Mouse (Mus musculus): ENCODE measurements around the gene Lnx2. TPM values are rescaled to one million over a fixed set of nuclear protein-coding genes. Genes with fewer than 3 reads are reported as not detected.

Gene Lnx2
- total and polyA plus RNA-seq, 3 experiments = 20.3 to 30.1 (median 22.9) TPM

DNA sequence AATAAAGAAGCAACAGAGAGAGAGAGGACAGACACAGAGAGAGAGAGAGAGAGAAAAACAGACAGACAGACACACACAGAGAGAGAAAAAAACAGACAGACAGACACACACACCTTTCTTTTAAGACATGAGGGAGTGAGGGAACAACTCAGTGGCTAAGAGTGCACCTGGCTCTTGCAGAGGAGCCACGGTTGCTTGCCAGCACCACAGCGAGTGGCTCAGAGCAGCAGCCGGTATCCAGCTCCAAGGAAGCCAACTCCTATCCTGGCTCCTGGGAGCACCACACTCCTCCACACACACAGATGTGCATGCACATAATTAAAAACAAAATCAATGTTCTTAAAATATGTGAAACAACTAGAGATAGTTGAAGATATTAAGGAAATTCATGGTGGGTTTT, 30.9 kb upstream of the Lnx2 start:
- in situ Hi-C loops (cut with MboI; ENCODE audit: low pct_ligation_motif_present, low pct_unique_long_range_greater_than_20kb, low sequenced_read_pairs) = no loop called here
- H3K4me1 ChIP-seq (ENCODE audit: control insufficient read depth in 1 of 2, insufficient read depth in 2 of 2) = no peaks in the 10 kb centered on the region
- H3K27me3 ChIP-seq (replicated peaks) = no peaks in the 10 kb centered on the region
- peaks cover 63 to 95% of the 10 kb centered on the region in 2 experiments for H3K36me3 ChIP-seq (replicated peaks in 1 of 2; ENCODE audit: control insufficient read depth in 1 of 2, insufficient read depth in 1 of 2, low read length in 1 of 2)
- DNase-seq (ENCODE audit: extremely low read depth) = no peak
- TF ChIP-seq NRF1 (IDR thresholded peaks at IDR 0.05; ENCODE audit: low read depth, low read length) = no peak
- TF ChIP-seq USF1 (IDR thresholded peaks at IDR 0.05; ENCODE audit: low read depth, low read length) = no peak
- no peak for TF ChIP-seq ZKSCAN1 (IDR thresholded peaks at IDR 0.05; ENCODE audit: borderline replicate concordance, low read depth, low read length)
- no peak for TF ChIP-seq CTCF (conservative IDR thresholded peaks at IDR 0.05 in 1 of 2, IDR thresholded peaks at IDR 0.05 in 1 of 2; ENCODE audit: low read depth in 2 of 2, low read length in 2 of 2)
- no peak for TF ChIP-seq MEF2A (IDR thresholded peaks at IDR 0.05; ENCODE audit: borderline replicate concordance, low read depth, low read length)
- no peak for TF ChIP-seq UBTF (IDR thresholded peaks at IDR 0.05; ENCODE audit: low read depth, low read length)
- no peaks in the 10 kb centered on the region for H3K79me2 ChIP-seq (replicated peaks; ENCODE audit: control insufficient read depth, extremely low read depth, insufficient read depth, poor library complexity, severe bottlenecking)
- no peak overlapping the region for H3K9ac ChIP-seq (ENCODE audit: insufficient read depth, low read depth)
- no peak overlapping the region for H3K27ac ChIP-seq (ENCODE audit: insufficient read depth, low read depth)
- H3K9me3 ChIP-seq (replicated peaks; ENCODE audit: low read length) = peaks cover 23% of the 10 kb centered on the region
- no peak overlapping the region for H3K4me2 ChIP-seq (ENCODE audit: insufficient read depth, low read depth, poor library complexity, severe bottlenecking)
- H3K4me3 ChIP-seq (replicated peaks in 1 of 3; ENCODE audit: low read depth in 2 of 3, low read length in 2 of 3, poor library complexity in 1 of 3) = no peak overlapping the region
- dilution Hi-C loops (cut with MboI; ENCODE audit: extremely low pct_ligation_motif_present, extremely low pct_unique_long_range_greater_than_20kb, low sequenced_read_pairs) = no loop called here

DNA sequence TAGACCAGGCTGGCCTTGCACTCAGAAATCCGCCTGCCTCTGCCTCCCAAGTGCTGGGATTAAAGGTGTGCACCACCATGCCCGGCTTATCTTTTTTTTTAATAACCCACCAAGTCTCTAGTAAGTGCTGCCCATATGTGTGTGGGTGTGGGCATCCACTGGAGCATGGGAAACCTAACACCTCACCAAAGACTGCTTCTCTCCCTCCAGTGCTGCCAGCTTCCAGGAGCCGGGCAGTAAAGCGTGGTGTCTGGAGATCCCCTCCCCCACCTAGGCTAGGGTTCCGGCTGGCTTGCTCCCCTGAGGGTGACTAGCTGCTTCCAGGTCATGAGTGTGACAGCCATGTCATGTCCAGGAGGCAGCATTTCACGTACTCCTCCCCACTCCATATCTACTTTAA, 25.9 kb upstream of the Lnx2 start:
- no peak for TF ChIP-seq KAT2A (IDR thresholded peaks at IDR 0.05; ENCODE audit: insufficient replicate concordance, low read length)
- Histone ChIP-seq H3K27ac (ENCODE audit: insufficient read depth, low read depth) (no peak overlapping the region), H3K4me3 (replicated peaks in 1 of 3; ENCODE audit: low read depth in 2 of 3, low read length in 2 of 3, poor library complexity in 1 of 3) (no peak overlapping the region), H3K4me1 (ENCODE audit: control insufficient read depth in 1 of 2, insufficient read depth in 2 of 2) (peaks cover 0 to 4% of the 10 kb centered on the region in 2 experiments; a peak in 1 of 4 replicates), H3K79me2 (replicated peaks; ENCODE audit: control insufficient read depth, extremely low read depth, insufficient read depth, poor library complexity, severe bottlenecking) (peaks cover 2% of the 10 kb centered on the region; the same call in 1 of the 2 replicates), H3K9me3 (replicated peaks; ENCODE audit: low read length) (no peaks in the 10 kb centered on the region), H3K27me3 (replicated peaks) (no peaks in the 10 kb centered on the region), H3K4me2 (ENCODE audit: insufficient read depth, low read depth, poor library complexity, severe bottlenecking) (no peak overlapping the region), H3K36me3 (replicated peaks in 1 of 2; ENCODE audit: control insufficient read depth in 1 of 2, insufficient read depth in 1 of 2, low read length in 1 of 2) (peaks cover 38 to 96% of the 10 kb centered on the region in 2 experiments), H3K9ac (ENCODE audit: insufficient read depth, low read depth) (no peak overlapping the region)
- dilution Hi-C loops (cut with MboI; ENCODE audit: extremely low pct_ligation_motif_present, extremely low pct_unique_long_range_greater_than_20kb, low sequenced_read_pairs) (no loop called here), in situ Hi-C loops (cut with MboI; ENCODE audit: low pct_ligation_motif_present, low pct_unique_long_range_greater_than_20kb, low sequenced_read_pairs) (no loop called here)
- no peak for DNase-seq (ENCODE audit: extremely low read depth)

DNA sequence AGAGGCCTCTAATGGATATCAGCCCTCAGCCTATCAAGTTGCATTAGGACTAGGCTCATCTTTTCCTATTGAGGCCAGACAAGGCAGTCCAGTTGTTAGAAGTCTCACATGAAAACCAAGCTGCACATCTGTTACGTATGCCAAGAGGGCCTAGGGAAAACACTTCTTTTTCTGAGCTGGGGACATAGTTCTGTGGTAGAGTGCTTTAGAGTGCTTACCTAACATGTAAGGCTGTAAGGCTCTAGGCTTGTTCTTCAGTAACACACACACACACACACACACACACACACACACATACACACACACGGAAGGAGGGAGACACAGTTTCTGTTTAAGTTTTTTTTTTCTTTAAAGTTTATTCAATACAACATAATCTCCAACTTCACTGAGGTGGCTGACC, 23.8 kb upstream of the Lnx2 start:
- peaks cover 0 to 4% of the 10 kb centered on the region in 2 experiments; a peak in 1 of 4 replicates for H3K4me1 ChIP-seq (ENCODE audit: control insufficient read depth in 1 of 2, insufficient read depth in 2 of 2)
- no peak overlapping the region for H3K4me3 ChIP-seq (replicated peaks in 1 of 3; ENCODE audit: low read depth in 2 of 3, low read length in 2 of 3, poor library complexity in 1 of 3)
- no peak overlapping the region for H3K4me2 ChIP-seq (ENCODE audit: insufficient read depth, low read depth, poor library complexity, severe bottlenecking)
- dilution Hi-C loops (cut with MboI; ENCODE audit: extremely low pct_ligation_motif_present, extremely low pct_unique_long_range_greater_than_20kb, low sequenced_read_pairs) (no loop called here), in situ Hi-C loops (cut with MboI; ENCODE audit: low pct_ligation_motif_present, low pct_unique_long_range_greater_than_20kb, low sequenced_read_pairs) (no loop called here)
- no peaks in the 10 kb centered on the region for H3K27me3 ChIP-seq (replicated peaks)
- peaks cover 46 to 96% of the 10 kb centered on the region in 2 experiments for H3K36me3 ChIP-seq (replicated peaks in 1 of 2; ENCODE audit: control insufficient read depth in 1 of 2, insufficient read depth in 1 of 2, low read length in 1 of 2)
- H3K9ac ChIP-seq (ENCODE audit: insufficient read depth, low read depth) = no peak overlapping the region
- no peak for DNase-seq (ENCODE audit: extremely low read depth)
- H3K27ac ChIP-seq (ENCODE audit: insufficient read depth, low read depth) = no peak overlapping the region
- no peaks in the 10 kb centered on the region for H3K9me3 ChIP-seq (replicated peaks; ENCODE audit: low read length)
- no peak for TF ChIP-seq TCF12 (IDR thresholded peaks at IDR 0.05; ENCODE audit: low read depth, low read length)
- no peak for TF ChIP-seq MAZ (IDR thresholded peaks at IDR 0.05; ENCODE audit: low read depth, low read length)
- no peak for TF ChIP-seq E2F4 (IDR thresholded peaks at IDR 0.05; ENCODE audit: insufficient replicate concordance, low read depth, low read length)
- TF ChIP-seq EP300 (IDR thresholded peaks at IDR 0.05; ENCODE audit: low read length) = no peak
- TF ChIP-seq JUN (IDR thresholded peaks at IDR 0.05; ENCODE audit: insufficient read depth, low read depth, low read length) = no peak
- no peak for TF ChIP-seq MXI1 (IDR thresholded peaks at IDR 0.05; ENCODE audit: low read depth, low read length)
- no peak for TF ChIP-seq ZNF384 (IDR thresholded peaks at IDR 0.05; ENCODE audit: low read depth, low read length)
- TF ChIP-seq ZKSCAN1 (IDR thresholded peaks at IDR 0.05; ENCODE audit: borderline replicate concordance, low read depth, low read length) = no peak
- no peak for TF ChIP-seq RAD21 (IDR thresholded peaks at IDR 0.05; ENCODE audit: low read depth, low read length)
- no peak for TF ChIP-seq UBTF (IDR thresholded peaks at IDR 0.05; ENCODE audit: low read depth, low read length)
- TF ChIP-seq GABPA (IDR thresholded peaks at IDR 0.05; ENCODE audit: insufficient replicate concordance, low read depth, low read length) = no peak
- no peak for TF ChIP-seq CHD2 (IDR thresholded peaks at IDR 0.05; ENCODE audit: low read length)
- no peak for TF ChIP-seq POLR2A (IDR thresholded peaks at IDR 0.05; ENCODE audit: low read depth, low read length)
- TF ChIP-seq CHD1 (IDR thresholded peaks at IDR 0.05; ENCODE audit: low read depth, low read length) = no peak
- TF ChIP-seq IRF4 (IDR thresholded peaks at IDR 0.05; ENCODE audit: low read depth, low read length) = no peak
- no peak for TF ChIP-seq HCFC1 (IDR thresholded peaks at IDR 0.05; ENCODE audit: low read depth, low read length)
- no peak for TF ChIP-seq MAFK (IDR thresholded peaks at IDR 0.05; ENCODE audit: insufficient replicate concordance, low read length)
- no peak for TF ChIP-seq CTCF (conservative IDR thresholded peaks at IDR 0.05 in 1 of 2, IDR thresholded peaks at IDR 0.05 in 1 of 2; ENCODE audit: low read depth in 2 of 2, low read length in 2 of 2)
- TF ChIP-seq MAX (IDR thresholded peaks at IDR 0.05; ENCODE audit: low read length) = no peak
- TF ChIP-seq SIN3A (IDR thresholded peaks at IDR 0.05; ENCODE audit: low read length) = no peak
- H3K79me2 ChIP-seq (replicated peaks; ENCODE audit: control insufficient read depth, extremely low read depth, insufficient read depth, poor library complexity, severe bottlenecking) = peaks cover 6% of the 10 kb centered on the region
